Comparison of ENCODE assay signal across 10 mouse cellular contexts in the genomic region with DNA sequence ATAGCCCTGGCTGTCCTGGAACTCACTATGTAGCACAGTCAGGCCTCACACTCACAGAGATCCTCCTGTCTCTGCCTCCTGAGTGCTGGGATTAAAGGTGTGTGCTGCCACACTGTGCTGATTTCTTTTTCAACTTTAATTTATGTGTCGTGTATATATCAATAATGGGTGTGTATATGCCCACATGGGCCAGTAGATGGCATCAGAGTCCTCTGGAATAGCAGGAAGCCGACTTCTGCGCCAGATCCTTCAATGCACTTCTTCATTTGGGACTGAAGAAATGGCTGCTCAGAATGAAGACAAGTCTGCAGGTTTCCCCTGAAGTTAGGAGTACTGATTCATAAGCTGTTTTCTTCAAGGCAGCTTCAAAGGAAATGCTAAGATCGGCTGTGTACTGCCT. TPM values are rescaled to one million over a fixed set of nuclear protein-coding genes. Genes with fewer than 3 reads are reported as not detected.
DNase-seq lines count a peak whose midpoint lies in the region; ATAC-seq and TF ChIP-seq lines count a peak whose summit lies in the region.
"Had no signal": no experiment of that assay in that cellular context is flagged by ENCODE, and none has a peak within 500 bp of the region (broad histone marks: within the 10 kb centered on the region; RNA-seq: fewer than 3 reads in every experiment).

No protein-coding gene starts in this region.

- no peaks in the 10 kb centered on the region for H3K79me2 ChIP-seq in MEL (ENCODE audit: control insufficient read depth, insufficient read depth, low read length, poor library complexity)

- no peak for ATAC-seq in intestine, postnatal 0 days
- no peak for ATAC-seq in intestine, embryonic 15.5 days

- H3K36me3 ChIP-seq in intestine, postnatal 0 days (ENCODE audit: control insufficient read depth, insufficient read depth) = no peaks in the 10 kb centered on the region
- no peaks in the 10 kb centered on the region for H3K36me3 ChIP-seq in intestine, embryonic 15.5 days
- H3K36me3 ChIP-seq in MEL (ENCODE audit: control insufficient read depth in 1 of 2, insufficient read depth in 2 of 2, low read length in 2 of 2) = no peaks in the 10 kb centered on the region; a peak in 1 of 4 replicates
- no peaks in the 10 kb centered on the region for H3K36me3 ChIP-seq in limb, embryonic 10.5 days
- H3K36me3 ChIP-seq: liver, embryonic 15.5 days had no signal

- DNase-seq in 3T3-L1 (ENCODE audit: low read depth, low spot score) = peak; percentile 51
- peak; percentile 70 for DNase-seq in MEL (ENCODE audit: low read depth, low spot score)
- DNase-seq in limb, embryonic 10.5 days (ENCODE audit: low spot score) = peak; percentile 37
- no peak for DNase-seq in adrenal gland, postnatal 36 days
- DNase-seq in urinary bladder, postnatal 10 days (ENCODE audit: low spot score) = no peak
- DNase-seq in adrenal gland, postnatal 25 days = no peak

- peak; percentile 78 for TF ChIP-seq RAD21 in MEL (IDR thresholded peaks at IDR 0.05; ENCODE audit: low read depth, low read length)

- no peak overlapping the region for H3K9ac ChIP-seq in intestine, postnatal 0 days (ENCODE audit: low read depth, low read length)
- H3K9ac ChIP-seq in intestine, embryonic 15.5 days = no peak overlapping the region
- no peak overlapping the region for H3K9ac ChIP-seq in MEL (ENCODE audit: control insufficient read depth, low read depth, low read length, poor library complexity, severe bottlenecking)
- H3K9ac ChIP-seq: liver, embryonic 15.5 days had no signal

- no peak overlapping the region for H3K4me2 ChIP-seq in intestine, postnatal 0 days (replicated peaks; ENCODE audit: low read depth)
- H3K4me2 ChIP-seq in intestine, embryonic 15.5 days (replicated peaks) = no peak overlapping the region
- H3K4me2 ChIP-seq: liver, embryonic 15.5 days had no signal

- H3K4me1 ChIP-seq in intestine, postnatal 0 days (replicated peaks; ENCODE audit: control insufficient read depth, insufficient read depth, low read length) = no peaks in the 10 kb centered on the region
- H3K4me1 ChIP-seq in intestine, embryonic 15.5 days (replicated peaks) = no peaks in the 10 kb centered on the region
- H3K4me1 ChIP-seq in MEL (ENCODE audit: control insufficient read depth in 1 of 2, insufficient read depth in 2 of 2, low read length in 2 of 2) = no peaks in the 10 kb centered on the region
- H3K4me1 ChIP-seq in limb, embryonic 10.5 days = no peaks in the 10 kb centered on the region
- H3K4me1 ChIP-seq: liver, embryonic 15.5 days had no signal

- H3K9me3 ChIP-seq in intestine, postnatal 0 days (ENCODE audit: control insufficient read depth) = peaks cover 4% of the 10 kb centered on the region; the same call in 1 of the 2 replicates
- no peaks in the 10 kb centered on the region for H3K9me3 ChIP-seq in intestine, embryonic 15.5 days
- no peaks in the 10 kb centered on the region for H3K9me3 ChIP-seq in MEL (replicated peaks; ENCODE audit: insufficient read depth, low read length)
- peaks cover 6% of the 10 kb centered on the region; the same call in 1 of the 2 replicates for H3K9me3 ChIP-seq in limb, embryonic 10.5 days (replicated peaks)

- TF ChIP-seq POLR2A in MEL (IDR thresholded peaks at IDR 0.05; ENCODE audit: control insufficient read depth in 1 of 2, insufficient read depth in 1 of 2, low read depth in 1 of 2, low read length in 2 of 2, poor library complexity in 1 of 2) = no peak

- no peaks in the 10 kb centered on the region for H3K27me3 ChIP-seq in intestine, postnatal 0 days (replicated peaks; ENCODE audit: control insufficient read depth, insufficient read depth, low read length)
- H3K27me3 ChIP-seq in intestine, embryonic 15.5 days (replicated peaks) = no peaks in the 10 kb centered on the region
- no peaks in the 10 kb centered on the region for H3K27me3 ChIP-seq in MEL (ENCODE audit: control insufficient read depth in 1 of 2, insufficient read depth in 2 of 2, low read length in 2 of 2)
- no peaks in the 10 kb centered on the region for H3K27me3 ChIP-seq in limb, embryonic 10.5 days (ENCODE audit: low read depth, poor library complexity, severe bottlenecking)
- H3K27me3 ChIP-seq: liver, embryonic 15.5 days had no signal

- H3K27ac ChIP-seq in intestine, postnatal 0 days (ENCODE audit: low read depth, low read length) = no peak overlapping the region
- no peak overlapping the region for H3K27ac ChIP-seq in intestine, embryonic 15.5 days
- H3K27ac ChIP-seq in MEL (ENCODE audit: control insufficient read depth, low read depth, low read length) = no peak overlapping the region
- no peak overlapping the region for H3K27ac ChIP-seq in limb, embryonic 10.5 days
- H3K27ac ChIP-seq: liver, embryonic 15.5 days had no signal

- TF ChIP-seq EP300 in MEL (IDR thresholded peaks at IDR 0.05; ENCODE audit: low read depth in 1 of 2, low read length in 2 of 2) = no peak

- TF ChIP-seq CTCF in intestine, postnatal 0 days (IDR thresholded peaks at IDR 0.05; ENCODE audit: low read depth) = peak; percentile 72
- peak; percentile 55 to 73 (median 59) for TF ChIP-seq CTCF in MEL (IDR thresholded peaks at IDR 0.05 in 2 of 3, conservative IDR thresholded peaks at IDR 0.05 in 1 of 3; ENCODE audit: control insufficient read depth in 1 of 3, insufficient read depth in 1 of 3, low read depth in 2 of 3, low read length in 3 of 3, poor library complexity in 1 of 3, severe bottlenecking in 1 of 3)

- WGBS in intestine, postnatal 0 days = 39% methylated on average over 4 of the region's 4 CpGs
- 35% methylated on average over 4 of the region's 4 CpGs for WGBS in intestine, embryonic 15.5 days
- WGBS in limb, embryonic 10.5 days = 37% methylated on average over 4 of the region's 4 CpGs

- H3K4me3 ChIP-seq in intestine, postnatal 0 days (ENCODE audit: low read depth, low read length) = no peak overlapping the region
- H3K4me3 ChIP-seq in intestine, embryonic 15.5 days (replicated peaks) = no peak overlapping the region
- H3K4me3 ChIP-seq in MEL (ENCODE audit: control insufficient read depth in 1 of 2, insufficient read depth in 1 of 2, low read depth in 2 of 2, low read length in 2 of 2) = no peak overlapping the region
- no peak overlapping the region for H3K4me3 ChIP-seq in limb, embryonic 10.5 days
- H3K4me3 ChIP-seq: liver, embryonic 15.5 days had no signal

TF ChIP-seq in MEL, 35 proteins besides CTCF, POLR2A, EP300 and RAD21:
- TF ChIP-seq SMC3 (IDR thresholded peaks at IDR 0.05; ENCODE audit: low read depth, low read length) (peak; percentile 61), ZC3H11A (IDR thresholded peaks at IDR 0.05; ENCODE audit: low read depth, low read length) (peak; percentile 67), RCOR1 (IDR thresholded peaks at IDR 0.05; ENCODE audit: low read depth, low read length) (no peak)

RNA-seq across cellular contexts. Expression of a gene that starts 30.4 kb away (rescaled TPM):
- polyA plus RNA-seq in intestine, postnatal 0 days (2015; fragmentation: Nextera tagmentation; extraction: Ambion mirVana) = 0.08 and 0.13 TPM in 2 replicates
- not detected in 2 replicates for polyA plus RNA-seq in intestine, embryonic 15.5 days (2015; fragmentation: Nextera tagmentation; extraction: Ambion mirVana)
- not detected in 2 replicates for total RNA-seq in MEL (2012; rRNA removed)
- not detected for polyA plus RNA-seq in MEL (2012; ENCODE audit: insufficient read depth in 1 of 2, insufficient read length in 2 of 2, low read depth in 1 of 2, low replicate concordance in 2 of 2, missing spikeins in 1 of 2)
- polyA plus RNA-seq in limb, embryonic 10.5 days (2016; fragmentation: Nextera tagmentation; extraction: Ambion mirVana) = not detected in 2 replicates
- total RNA-seq in adrenal gland, postnatal 36 days (2021) = under 1 TPM in 1 of 2 experiments, not detected in 1; 0.53 TPM
- not detected in 2 replicates for total RNA-seq in adrenal gland, postnatal 25 days (2021)
- polyA plus RNA-seq: liver, embryonic 15.5 days had no signal

RNA-seq across cellular contexts. Expression of a gene that starts 53.4 kb away (rescaled TPM):
- not detected in 2 replicates for polyA plus RNA-seq in intestine, postnatal 0 days (2015; fragmentation: Nextera tagmentation; extraction: Ambion mirVana)
- not detected in 2 replicates for polyA plus RNA-seq in intestine, embryonic 15.5 days (2015; fragmentation: Nextera tagmentation; extraction: Ambion mirVana)
- total RNA-seq in MEL (2012; rRNA removed) = not detected in 2 replicates
- not detected for polyA plus RNA-seq in MEL (2012; ENCODE audit: insufficient read depth in 1 of 2, insufficient read length in 2 of 2, low read depth in 1 of 2, low replicate concordance in 2 of 2, missing spikeins in 1 of 2)
- not detected in 2 replicates for polyA plus RNA-seq in limb, embryonic 10.5 days (2016; fragmentation: Nextera tagmentation; extraction: Ambion mirVana)
- total RNA-seq in adrenal gland, postnatal 36 days (2021) = not detected
- total RNA-seq in adrenal gland, postnatal 25 days (2021) = not detected in 2 replicates
- polyA plus RNA-seq: gonadal fat pad, adult 2 months; liver, embryonic 15.5 days had no signal

Comparison
In these comparisons a context has a peak if more than half of its experiments do, and no peak if none do; other contexts are left out.
1. DNase-seq: peak in 3T3-L1 (single experiment), MEL (single experiment) and limb, embryonic 10.5 days (single experiment); none in adrenal gland, postnatal 36 days (0 of 2), urinary bladder, postnatal 10 days (single experiment) and adrenal gland, postnatal 25 days (single experiment).